Mouse (Mus musculus) cerebellum, postnatal 4 days (tissue): ENCODE measurements at regions not wholly inside any gene's neighbourhood (a gene's known extent, or its start where the extent isn't known, plus 50 kb on each side); places are given as distances from the start of the nearest gene placed in this dataset.
A peak's percentile ranks its signal among the peaks of the same experiment; 100 is the strongest.

Experiments
- DNase-seq, 2 experiments: peaks; one replicate each; pipeline ENCODE4 v3.0.0; 2022; ENCODE audit warnings: low spot score in 2 of 2, mixed read lengths in 1 of 2

DNA sequence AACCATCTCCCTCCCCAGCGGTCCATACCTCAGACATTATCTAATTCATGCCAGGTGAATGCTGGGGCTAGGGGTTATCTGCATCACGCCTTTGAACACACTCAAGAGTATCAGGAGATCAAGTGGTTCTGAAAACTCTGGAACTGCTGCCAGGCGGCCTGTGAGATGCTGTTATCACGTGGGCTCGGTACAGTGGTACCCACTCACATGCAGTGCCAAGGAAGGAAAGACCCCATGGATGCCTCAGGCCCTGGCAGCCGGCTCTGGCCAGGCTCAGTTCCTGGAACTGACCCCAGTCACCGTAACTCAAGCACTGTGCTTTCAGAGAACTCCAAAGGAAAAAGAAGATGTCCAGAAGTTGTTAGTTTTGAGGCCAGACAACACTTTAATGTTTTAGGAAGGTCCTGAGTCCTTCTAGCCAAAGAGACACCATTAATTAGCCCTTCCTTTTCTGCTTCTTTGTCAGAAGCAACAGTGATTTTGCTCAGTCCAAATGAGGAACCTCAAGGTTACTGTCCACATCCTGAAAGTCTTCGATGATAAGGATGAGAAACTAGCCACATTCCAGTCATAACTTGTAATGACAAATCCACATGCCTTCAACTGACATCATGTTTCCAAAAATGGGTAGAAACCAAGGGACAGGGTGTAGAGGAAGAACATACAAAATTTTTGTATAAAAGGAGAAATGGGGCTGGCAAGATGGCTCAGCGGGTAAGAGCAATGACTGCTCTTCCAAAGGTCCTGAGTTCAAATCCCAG, 126.1 kb downstream of the Zbtb18 start:
- DNase-seq = no peak

GRCm38 (mm10) chr1:177569572-177569971, 127.4 kb downstream of the Zbtb18 start:
- no peak for DNase-seq

DNA sequence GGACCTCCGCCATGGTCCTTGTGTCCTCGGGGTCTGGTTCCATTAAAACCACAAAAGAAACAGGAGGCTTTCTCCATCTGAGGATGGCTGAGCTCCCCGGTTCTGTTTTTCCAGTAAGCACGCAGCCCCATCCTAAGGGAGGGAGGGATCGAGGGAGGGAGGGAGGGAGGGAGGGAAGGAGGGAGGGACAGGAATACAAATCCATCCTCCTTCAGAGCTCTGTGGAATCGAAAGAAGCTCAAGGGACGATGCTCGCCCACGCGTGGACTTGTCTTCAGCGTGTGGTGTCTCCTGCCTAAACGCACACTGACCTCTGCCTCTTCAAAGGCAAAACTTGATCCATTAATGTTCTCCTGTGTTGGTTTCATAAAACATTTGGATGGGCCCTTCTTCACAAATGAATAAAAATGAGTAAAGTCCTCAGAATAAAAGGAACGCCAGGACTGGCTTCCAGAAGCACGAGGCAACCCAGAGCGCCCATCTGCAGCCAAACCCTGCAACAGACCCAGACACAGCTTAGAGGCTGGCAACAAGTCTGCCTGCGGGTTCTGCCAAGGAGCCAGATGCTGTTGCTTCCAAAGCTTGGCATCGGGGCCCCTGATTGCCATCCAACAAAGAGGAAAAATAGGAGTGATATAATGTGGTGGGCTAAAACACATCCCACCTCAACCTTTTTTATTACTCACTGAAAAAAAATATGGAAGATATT, 131.0 kb downstream of the Zbtb18 start:
- DNase-seq = peak; percentile 46 to 80

DNA sequence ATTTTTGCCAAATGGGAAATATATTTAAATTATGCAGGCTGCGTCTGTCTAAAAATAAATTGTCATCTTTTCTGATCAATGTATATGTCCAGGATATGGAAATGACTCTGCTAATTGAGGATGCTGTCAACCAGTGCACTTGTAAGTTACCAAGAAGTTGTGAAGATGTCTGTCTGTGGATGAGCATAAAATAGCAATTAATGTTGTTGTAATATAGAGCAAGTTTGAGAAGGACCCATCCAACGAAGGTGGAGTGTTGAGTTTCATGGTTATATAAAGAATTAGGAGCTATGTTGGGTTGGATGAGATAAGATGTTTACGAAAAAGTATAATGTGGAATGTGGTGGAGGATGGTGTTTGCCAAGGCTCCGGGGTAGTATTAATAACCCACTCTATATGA, 131.6 kb downstream of the Zbtb18 start:
- DNase-seq = no peak

DNA sequence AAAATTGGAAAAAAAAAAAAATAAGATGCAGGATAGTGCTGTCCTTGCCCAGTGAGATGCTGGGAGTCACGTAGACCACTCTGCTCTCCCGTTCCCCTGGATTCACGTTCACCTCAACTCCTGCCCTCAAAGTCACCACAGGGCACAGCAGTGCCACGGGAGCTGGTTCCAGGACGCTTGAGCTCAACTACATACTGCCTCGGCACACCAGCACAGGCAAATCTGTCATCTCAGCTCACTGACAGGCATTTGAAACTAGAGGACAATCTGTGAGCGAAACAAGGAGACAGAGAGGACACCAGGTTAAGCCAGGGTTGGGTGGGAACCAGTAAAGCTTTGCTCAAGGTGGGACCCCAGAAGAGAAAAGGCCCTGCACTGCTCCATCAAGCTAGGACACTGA, 132.2 kb downstream of the Zbtb18 start:
- DNase-seq = no peak

- no peak for DNase-seq
Measured at GRCm38 (mm10) chr1:177584302-177584886, 142.2 kb downstream of the Zbtb18 start.

- DNase-seq = no peak
Measured at GRCm38 (mm10) chr1:177585320-177585719, 143.2 kb downstream of the Zbtb18 start.

DNA sequence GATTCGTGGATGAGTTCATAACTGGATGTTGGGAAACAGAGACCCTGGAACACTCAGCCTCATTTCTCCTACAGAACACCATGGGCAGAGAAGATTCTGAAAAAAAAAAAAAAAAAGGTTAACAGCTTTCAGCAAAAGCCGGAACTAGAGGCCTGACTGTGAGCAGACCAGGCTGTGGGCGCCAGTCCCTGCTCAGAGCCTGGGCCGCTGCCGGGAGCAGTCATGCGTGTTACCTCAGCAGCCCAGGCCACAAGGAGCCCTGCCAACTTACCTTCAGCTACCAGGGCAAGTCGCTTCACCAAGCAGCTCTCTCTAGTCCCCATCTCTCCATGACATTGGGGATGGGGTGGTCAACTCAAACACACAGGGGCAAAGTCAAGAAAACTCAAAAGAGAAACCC, 140.6 kb upstream of the 1700016C15Rik start:
- DNase-seq = peak in 1 of 2 experiments; percentile 38

DNA sequence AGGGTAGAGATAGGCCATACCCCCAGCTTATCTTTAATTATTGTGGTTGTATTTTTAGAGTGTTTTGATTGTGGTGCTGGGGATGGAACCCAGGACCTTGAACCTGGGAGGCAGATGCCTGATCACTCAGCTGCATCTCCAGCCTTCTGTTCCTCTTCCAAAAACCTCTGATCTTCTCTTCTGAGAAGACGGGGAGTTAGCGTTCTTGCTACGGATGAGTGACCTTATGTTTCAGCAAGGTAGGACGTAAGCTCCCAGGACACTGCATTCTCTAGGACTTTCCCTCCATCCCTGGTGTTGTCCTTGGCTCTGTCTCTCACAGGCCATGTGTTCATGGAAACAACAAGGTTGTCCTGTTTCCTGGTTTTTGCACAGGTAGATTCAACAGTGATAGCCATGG, 140.0 kb upstream of the 1700016C15Rik start:
- no peak for DNase-seq

DNA sequence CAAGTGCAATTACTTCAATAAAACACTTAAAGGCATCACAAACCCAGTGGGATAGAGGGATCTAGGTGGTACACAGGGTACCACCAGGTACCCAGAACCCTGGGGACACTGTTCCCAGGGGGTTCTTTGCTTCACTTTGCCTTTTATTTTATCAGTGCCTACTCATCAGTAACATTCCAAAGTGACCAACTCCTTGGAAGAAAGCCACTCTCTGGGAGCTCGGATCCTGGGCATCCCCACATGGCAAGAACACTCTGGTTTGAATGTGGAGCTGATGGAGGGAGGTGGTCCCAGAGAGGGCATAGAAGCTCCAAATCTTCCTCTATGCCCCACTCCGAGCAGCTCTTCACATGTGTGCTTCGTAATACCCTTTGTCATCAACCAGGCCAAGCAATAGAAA, 137.9 kb upstream of the 1700016C15Rik start:
- DNase-seq = no peak

GRCm38 (mm10) chr1:177592337-177592736, 137.3 kb upstream of the 1700016C15Rik start:
- DNase-seq = no peak

- DNase-seq = peak in 1 of 2 experiments; percentile 48
Measured at GRCm38 (mm10) chr1:177594341-177594740, 135.3 kb upstream of the 1700016C15Rik start.

- DNase-seq = no peak
Measured at GRCm38 (mm10) chr1:177595326-177595914, 134.2 kb upstream of the 1700016C15Rik start.

GRCm38 (mm10) chr1:177597036-177597435, 132.6 kb upstream of the 1700016C15Rik start:
- DNase-seq = no peak

DNA sequence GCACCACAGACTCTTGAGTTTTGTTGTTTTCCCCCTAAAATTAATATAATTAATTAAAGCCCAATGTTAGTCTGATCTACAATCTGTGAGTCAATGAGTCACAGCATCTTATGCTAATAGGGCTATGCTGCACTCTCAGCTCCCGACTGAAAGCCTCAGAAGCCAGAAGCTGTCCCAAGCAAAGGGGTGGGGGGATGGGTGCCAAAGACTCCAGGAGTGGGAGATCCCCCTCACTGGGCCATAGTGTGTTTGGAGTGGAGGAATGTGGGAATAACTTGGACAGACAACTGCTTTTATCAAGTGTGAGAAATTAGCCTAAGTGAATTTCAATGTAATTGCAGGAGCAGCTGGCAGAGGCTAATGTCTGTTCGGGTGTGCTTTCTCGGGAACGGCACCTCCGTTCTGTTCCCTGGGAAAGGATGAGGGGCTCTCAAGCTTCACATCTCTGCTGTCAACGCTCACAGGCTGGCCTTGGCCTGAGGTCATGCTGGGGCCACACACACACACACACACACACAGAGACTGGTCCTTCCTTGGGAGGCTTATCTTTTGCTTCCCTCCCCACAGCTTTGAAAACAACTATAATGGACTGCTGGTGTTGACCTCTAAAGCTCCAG, 124.2 kb upstream of the 1700016C15Rik start:
- DNase-seq = no peak

GRCm38 (mm10) chr1:177607565-177607964, 122.0 kb upstream of the 1700016C15Rik start:
- DNase-seq = no peak

DNA sequence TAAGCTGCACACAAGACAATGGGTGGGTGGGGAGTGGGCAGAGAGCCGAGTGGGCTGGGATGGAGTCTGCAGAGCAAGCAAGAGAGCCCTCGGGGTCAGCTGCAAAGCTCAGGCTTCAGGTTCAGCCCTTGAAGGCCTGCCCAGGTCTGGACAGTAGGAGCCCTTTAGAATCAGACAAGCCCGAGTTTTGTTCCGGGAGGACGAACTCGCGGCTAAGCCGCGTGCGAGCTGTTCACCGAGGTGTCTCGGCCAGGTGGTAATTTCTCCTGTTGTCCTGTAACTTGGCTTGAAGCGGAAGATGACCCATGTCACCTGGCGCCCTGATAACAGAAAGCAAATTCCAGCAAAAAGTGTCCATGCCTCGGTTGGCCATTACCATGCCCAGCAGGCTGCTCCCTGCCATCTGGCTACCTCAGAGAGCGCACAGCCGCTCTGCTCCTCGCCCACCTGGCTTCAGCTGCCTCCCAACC, 121.0 kb upstream of the 1700016C15Rik start:
- DNase-seq = peak in 1 of 2 experiments; percentile 50

GRCm38 (mm10) chr1:177609226-177609625, 120.4 kb upstream of the 1700016C15Rik start:
- DNase-seq = no peak

- DNase-seq = no peak
Measured at GRCm38 (mm10) chr1:177609683-177610082, 119.9 kb upstream of the 1700016C15Rik start.

GRCm38 (mm10) chr1:177610156-177610555, 119.5 kb upstream of the 1700016C15Rik start:
- no peak for DNase-seq

GRCm38 (mm10) chr1:177612546-177612945, 117.1 kb upstream of the 1700016C15Rik start:
- DNase-seq = no peak

- DNase-seq = no peak
Measured at GRCm38 (mm10) chr1:177615609-177616008, 114.0 kb upstream of the 1700016C15Rik start.
